Mouse (Mus musculus): ENCODE data around the gene Slc22a17.

DNA sequence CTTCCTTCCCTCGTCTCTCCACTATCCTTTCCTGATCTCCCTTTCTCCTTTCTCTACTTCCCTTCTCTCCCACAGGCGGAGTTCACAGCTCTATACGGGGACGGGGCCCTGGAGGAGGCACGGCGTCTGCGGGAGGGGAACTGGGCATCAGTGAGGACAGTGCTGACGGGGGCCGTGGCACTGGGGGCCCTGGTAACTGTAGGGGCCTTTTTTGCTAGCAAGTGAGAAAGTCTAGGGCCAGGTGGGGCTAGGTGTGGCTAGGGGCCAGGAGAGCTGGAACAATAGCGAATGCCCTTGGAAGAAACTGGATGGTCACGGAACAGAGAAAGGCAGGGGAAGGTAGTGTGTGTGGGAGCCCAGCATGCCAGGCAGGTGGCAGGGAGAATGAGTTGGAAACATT is 27.6 kb downstream of the Slc22a17 start:
- TF ChIP-seq POLR2A (IDR thresholded peaks at IDR 0.05; ENCODE audit: borderline replicate concordance, low read depth, low read length) (no peak), CTCF (IDR thresholded peaks at IDR 0.05; ENCODE audit: low read depth, low read length) (no peak)
